Mouse (Mus musculus) induced T-regulatory cell, adult 2 months (primary cell): ENCODE measurements at regions not wholly inside any gene's neighbourhood (a gene's known extent, or its start where the extent isn't known, plus 50 kb on each side); places are given as distances from the start of the nearest gene placed in this dataset.
A peak's percentile ranks its signal among the peaks of the same experiment; 100 is the strongest.

ENCODE experiments used
- DNase-seq: peaks from one replicate; pipeline ENCODE4 v3.0.0-alpha.2; 2012; ENCODE audit warnings: low read depth

DNA sequence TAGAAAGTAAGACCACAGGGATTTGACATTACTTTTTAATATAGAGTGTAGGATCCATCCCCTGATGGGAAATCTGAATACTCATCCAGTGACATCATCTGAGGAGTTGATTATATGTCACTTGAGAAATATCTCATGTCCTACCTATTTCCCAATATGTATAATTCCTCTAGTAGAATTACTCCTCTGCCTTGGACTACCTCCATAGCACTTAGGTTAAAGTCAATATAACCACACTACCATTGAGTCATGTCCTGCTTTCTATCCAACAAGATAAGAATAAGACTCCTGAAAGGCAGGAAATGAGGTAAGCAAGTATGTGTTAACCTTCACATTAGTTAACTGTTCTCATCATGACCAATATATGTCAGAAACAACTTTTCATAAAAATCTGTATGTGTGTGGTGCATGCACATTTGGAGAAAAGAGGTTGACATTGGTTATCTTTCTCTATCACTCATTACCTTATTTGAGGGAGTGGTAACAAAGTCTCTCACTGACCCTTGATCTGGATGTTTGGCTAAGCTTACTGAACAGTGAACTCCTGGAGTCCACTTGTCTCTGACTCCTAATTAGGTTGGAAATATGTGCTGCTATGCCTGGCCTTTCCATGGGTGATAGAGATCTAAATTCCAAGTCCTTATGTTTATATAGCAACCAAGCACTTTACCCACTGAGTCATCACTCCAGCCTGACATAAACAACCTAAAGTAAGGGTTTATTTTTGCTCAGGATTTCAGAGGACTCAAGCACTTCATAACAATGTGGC lies 292.0 kb upstream of the Pitrm1 start:
- DNase-seq = no peak

DNA sequence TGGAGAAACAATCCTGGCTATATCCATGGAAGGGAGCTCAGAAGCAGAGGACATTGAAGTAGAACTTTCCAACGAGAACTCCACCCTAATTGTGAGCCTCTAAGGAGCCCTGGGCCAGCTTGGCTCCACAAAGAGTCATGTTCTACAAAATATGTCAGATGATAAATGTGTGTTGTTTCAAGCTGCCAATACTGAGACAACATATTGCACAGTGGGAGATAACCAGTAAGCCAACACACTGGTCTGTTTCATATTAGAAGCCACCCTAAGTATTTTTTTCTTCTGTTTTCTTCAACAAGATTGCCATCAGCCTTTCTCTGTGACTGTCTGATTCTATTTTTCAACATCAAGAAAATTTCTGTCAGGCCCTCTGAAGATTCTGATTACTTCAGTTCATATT lies 289.5 kb upstream of the Pitrm1 start:
- no peak for DNase-seq

DNA sequence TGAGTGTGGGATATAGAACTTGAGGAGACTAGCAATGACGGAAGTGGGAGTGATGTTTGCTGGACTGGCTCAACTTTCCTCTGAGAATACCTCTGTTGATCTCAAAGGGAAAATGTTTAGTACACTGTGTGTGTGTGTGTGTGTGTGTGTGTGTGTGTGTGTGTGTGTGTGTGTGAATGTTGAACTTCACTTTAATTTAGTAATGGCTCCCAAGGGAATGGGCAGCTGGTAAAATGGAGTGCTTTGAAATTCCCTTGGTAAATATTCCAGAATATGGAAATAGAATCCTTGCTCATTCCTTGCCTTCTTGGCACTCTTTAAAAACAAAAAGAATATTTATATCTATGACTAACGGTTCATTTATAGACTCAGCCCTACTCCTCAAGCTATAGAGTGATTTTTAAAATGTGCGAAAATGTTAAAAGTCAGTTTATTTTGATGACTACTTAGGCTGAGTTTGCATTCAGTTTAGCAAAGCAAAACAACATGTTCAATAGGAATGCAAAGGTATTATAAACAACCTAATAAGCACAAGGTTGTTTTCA lies 287.6 kb upstream of the Pitrm1 start:
- no peak for DNase-seq

DNA sequence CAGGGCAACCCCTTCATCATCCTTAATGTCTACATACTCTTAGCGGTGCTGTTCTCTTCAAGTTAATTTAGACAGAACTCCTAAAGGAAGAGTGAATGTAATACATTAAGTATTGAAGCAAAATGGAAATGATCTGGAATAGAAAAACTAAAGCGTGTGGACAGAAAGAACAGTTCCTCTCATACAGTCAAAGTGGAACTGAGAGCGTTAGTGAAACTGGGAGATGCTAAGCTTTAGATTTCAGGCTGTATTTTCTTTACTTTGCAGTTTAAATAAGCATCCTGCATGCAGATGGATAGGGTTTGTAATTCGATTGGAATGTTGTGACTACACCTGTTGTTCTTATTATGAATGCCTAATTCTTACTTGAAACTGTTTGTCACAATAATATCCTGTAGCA lies 286.5 kb upstream of the Pitrm1 start:
- DNase-seq = no peak

DNA sequence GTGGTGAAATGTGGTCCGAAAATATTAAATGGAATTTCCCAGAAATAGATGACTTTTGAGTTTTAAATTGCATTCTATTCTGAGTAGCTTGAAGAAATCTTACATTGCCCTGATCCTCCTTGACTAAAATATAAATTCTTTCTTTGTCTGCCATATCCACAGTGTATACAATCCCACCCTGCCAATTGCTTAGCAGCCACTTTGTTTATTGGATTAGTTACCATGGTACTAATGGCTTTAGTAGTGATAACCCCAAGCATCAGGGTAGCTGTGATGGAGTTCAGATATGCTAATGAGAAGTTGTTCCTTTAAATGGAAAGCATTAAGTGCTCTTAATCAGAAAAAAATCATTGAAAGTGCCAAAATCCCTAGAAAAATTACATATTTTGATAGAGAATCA lies 277.4 kb upstream of the Pitrm1 start:
- no peak for DNase-seq

DNA sequence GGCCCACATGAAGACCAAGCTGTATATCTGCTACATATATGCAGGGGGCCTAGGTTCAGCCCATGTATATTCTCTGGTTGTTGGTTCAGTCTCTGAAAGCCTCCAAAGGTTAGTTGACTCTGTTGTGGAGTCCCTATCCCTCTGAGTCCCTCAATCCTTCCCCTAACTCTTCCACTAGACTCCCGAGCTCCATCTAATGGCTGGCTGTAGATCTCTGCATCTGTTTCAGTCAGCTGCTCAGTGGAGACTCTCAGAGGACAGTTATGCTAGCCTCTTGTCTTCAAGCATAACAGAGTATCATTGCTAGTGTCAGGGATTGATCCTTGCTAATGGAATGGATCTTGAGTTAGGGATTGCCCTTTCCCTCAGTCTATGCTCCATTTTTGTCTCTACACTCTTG lies 275.0 kb upstream of the Pitrm1 start:
- no peak for DNase-seq

DNA sequence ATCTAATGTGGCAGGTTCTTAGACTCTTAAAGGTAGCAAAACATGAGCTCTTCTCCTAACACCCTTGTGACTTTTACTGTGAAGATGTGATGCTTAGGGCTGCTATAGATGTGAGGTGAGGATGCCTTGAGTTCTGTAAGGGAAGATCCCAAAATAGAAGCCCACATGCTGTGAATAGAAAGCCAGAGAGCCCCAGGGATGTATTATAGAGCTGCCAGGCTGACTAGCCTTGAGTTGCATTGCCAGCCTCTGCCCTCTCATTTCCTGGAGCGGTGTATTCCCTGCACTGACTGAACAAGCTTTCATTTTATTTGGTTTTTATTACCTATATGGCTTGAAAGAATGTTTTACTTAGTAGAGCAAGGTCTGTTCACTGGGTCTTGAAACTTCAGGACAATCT lies 267.9 kb upstream of the Pitrm1 start:
- DNase-seq = no peak

DNA sequence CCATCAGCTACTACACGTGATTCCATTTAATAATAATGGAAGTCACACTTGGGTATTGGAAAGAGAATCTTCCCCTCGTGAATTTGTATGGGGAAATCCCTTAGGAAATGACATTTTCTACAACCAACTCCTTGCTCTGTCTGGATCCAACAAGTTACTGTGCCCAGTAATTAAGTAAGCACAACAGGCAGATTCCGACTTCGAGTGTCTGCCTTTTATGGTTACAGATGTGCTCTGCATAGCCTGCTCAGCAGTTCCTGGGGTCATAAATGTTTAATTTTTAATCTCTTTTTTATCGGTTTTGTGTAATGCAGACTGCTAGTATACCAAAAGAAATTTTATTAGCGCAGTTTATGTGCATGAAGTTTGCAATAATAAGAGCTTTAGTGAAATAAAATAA lies 259.8 kb upstream of the Pitrm1 start:
- no peak for DNase-seq

DNA sequence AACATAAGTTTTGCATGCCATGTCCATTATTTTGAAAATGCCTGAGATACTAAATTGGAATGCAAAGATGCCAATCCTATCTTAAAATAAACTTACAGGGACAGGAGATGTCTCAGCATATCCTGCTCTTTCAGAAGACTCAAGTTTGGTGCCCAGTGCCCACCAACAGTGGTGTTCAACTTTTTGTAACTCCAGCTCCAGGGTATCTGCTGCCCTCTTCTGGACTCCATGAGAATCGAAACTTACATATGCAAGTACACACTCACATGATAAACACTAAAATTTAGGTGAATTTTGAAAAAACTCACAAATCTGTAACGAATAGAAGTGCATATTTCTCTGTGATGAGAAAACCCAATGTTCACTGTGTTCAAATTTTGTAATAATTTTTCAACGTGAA lies 255.9 kb upstream of the Pitrm1 start:
- DNase-seq = peak; percentile 52

DNA sequence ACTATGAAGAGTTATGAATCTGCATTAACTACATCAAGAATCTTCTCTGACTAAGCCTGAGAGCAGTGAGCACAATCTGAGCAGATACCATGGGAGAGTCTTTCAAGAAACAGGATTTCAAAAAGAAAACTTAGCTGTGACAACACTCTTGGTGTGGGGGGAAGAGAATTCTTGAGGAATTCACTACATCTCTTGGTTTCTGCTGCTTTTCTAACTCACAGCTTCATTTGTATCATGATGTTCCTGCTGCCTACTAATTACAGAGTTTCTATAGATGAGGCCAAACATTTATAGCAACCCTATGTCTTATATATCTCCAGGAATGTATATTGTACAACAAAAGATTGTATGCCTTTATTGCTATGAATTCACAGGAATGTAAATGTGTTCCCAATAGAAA lies 242.2 kb upstream of the Pitrm1 start:
- DNase-seq = no peak

DNA sequence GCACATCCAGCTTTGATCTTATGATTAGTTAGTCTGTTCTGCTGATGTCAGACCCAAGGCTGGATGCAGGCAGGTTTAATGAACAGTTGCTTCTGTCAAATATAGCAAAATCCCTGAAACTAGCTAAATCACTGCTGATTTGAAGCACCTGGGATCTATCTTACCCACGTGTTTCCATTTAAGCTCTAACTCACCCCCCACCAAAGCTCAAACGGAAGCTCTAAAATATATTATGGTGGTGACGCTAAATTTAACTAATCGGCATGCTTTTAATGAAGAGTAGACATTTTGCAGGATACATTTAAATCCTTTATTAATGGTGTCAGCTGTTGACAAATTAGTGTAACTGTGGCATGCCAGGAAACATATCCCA lies 241.3 kb upstream of the Pitrm1 start:
- DNase-seq = no peak

DNA sequence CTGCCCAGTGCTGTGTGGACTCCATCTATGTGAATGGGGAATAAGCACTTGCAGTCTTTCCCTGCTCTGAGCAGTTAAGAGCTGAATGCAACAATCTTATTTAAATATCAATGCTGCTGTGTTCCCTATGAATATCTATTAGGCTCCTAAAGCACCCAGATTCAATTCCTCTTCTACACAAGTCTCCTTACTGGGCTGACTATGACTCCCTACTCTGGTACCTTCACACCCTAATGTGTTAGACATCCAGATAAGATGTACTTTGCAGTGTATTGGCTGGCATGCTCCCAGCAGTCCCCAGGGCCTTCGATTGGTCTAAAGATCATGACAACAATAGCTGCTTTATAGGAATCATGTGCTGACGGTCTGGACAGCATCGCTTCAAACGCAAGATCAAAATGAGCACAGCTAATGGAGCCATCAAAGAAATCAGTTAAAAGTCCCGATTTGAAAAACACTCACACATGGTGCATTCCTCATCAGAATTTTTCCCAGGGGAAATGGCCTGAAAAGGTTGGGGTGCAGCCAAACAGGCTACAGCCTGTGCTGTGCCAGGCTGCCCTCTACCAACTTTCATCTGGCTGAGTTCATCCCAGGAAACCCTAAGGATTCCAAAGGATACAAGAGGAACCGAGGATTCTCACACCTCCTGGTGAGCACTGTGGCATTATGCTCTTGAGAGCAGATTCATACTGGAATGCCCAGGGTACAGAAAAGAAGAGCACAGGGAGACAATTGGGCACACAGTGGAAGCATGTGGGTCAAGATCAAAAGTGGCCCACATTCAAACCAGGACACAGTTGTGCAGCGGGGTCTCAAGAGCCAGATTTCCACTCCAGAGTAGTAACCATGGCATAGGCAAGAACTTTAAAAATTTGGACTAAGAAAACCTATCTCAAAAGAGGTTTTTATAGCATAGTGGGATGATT lies 240.7 kb upstream of the Pitrm1 start:
- no peak for DNase-seq

DNA sequence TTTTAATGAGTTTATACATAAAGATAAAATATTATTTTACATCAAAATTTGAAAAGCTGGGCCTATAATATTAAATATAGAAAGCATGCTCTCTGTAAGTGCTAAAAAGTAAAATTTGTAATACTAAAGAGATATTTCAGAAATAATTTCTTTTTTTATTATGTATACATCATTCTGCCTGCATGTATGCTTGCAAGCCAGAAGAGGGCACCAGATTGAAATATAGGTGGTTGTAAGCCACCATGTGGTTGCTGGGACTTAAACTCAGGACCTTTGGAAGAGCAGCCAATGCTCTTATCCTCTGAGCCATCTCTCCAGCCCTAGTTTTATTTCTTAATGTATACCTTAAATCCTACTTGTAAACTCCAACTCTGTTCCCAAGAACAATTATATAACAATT lies 231.7 kb upstream of the Pitrm1 start:
- no peak for DNase-seq

DNA sequence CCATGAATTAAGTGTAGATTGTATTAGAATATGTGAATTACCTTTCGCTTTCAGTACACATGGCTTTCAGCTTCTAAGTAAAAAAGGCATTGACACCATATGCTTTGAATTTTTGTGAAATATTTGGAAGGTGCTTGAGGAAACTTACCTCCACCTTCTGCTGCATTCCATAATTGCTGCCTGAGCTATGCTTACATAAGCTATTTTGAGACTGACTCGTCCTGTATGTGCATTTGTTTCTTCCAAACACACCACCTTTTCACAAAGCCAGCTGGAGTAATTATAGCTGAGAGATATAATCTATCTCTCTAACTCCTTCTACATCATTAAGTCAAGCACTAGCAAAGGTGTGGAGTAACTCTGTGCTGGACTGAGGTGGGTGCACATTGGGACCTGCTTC lies 224.0 kb upstream of the Pitrm1 start:
- DNase-seq = no peak

DNA sequence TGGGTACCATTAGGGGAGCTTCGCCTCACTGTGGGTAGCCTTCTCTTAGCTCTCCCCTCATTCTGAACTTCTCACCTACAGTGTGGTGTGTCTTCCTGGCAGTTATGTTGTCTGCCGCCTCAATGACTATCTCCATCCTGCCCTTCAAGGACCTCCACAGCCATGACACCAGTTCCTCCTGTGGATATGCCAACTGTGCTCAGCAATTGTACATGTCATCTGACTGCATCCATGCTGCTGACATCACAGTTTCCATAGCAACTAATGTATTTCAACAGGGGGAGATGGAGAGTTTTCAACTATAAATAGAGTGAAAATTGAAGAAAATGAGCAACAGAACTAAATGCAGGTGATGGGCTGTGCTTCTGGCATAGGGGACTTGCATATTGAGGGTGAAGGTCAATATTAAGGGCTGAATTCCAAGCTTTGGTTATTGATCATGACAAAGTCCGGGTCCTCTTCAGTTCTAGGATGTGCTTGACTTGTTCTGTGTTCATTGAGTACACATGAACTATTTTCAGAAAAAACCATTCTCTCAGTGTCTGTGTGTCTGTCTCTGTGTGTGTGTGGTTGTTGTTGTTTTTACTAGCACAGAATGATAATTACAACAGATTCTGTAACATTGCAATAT lies 217.5 kb upstream of the Pitrm1 start:
- no peak for DNase-seq

DNA sequence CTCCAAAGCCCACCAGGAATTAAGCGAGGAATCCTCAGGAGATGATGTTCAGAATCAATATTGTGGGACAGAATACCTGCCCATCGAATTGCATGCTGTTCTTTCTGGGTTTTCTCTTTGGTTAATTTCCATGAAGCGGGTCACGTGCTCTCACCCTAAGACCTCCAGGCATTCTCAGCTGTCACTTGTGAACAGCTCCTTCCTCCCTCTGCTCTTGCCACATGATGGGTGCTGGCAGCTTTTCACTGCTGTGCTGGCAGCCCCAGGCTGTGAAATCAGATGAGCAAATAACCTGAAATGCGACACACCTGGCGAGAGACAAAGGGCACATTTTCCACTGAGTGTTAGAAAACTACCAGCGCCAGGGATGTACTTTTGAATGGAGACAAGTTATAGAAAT lies 207.8 kb upstream of the Pitrm1 start:
- DNase-seq = no peak

DNA sequence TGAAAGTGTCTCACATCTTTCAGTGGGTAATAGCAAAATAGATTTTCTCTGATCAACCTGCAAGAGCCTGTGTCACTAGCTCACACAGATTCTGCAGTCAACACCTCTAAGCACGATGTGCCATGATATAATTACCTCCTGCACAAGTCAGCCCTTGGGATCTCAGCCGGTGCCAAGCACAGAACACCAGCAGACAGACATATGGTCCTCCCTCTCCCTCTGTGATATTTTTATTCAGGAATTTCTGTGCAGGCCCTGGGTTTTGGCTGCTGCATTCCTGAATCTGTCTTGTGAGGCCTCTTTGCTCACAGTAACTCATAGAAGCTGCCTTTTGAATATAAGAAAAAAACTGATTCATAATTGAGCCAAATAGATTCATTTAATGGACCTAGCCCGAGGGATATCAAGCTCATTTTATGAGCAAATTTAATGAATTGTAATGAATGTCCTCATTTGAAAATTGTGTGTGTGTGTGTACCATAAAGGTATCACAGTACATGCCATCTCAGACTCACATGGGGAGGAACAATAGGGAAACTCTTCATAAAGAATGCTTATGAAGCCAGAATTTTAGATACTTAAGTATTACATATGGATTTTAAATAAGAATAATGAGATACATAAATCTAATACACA lies 206.7 kb upstream of the Pitrm1 start:
- no peak for DNase-seq

DNA sequence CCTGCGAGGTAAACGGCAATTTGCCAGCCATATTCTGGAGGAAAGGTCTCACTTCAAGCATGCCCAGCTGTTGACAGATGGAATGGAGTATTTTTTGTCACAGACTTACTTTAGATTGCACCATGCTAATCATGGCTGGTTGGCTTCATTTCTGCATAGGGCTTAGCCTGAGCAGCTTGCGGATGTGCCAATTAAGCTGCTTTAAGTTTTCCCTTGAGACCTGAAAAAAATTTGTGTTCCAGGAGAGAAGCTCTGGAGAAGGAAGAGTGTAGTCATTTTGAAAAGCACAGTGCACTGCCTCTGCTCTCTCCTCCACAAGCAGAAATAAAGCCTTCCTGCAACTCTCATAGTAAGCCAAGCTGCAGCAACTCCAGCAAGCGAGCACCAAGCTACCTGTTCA lies 182.8 kb upstream of the Pitrm1 start:
- DNase-seq = no peak

DNA sequence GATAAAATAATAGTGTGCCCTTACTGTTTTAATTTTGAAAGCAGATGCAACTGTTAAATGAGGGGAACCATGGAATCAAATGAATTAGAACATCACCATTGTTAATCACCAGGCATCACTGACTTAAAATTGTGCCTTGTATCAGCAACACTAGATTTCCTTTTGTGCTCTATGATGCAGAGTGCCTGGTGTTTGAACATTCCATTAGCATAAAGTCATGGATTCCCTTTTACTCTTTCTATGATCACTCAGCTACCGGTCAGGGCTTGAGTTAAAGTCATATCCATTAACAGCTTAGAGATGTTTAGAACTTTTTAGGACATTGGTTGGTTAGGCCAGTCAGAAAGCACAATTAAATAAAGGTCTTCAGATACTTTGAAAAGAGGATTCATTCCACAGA lies 180.3 kb upstream of the Pitrm1 start:
- DNase-seq = no peak

DNA sequence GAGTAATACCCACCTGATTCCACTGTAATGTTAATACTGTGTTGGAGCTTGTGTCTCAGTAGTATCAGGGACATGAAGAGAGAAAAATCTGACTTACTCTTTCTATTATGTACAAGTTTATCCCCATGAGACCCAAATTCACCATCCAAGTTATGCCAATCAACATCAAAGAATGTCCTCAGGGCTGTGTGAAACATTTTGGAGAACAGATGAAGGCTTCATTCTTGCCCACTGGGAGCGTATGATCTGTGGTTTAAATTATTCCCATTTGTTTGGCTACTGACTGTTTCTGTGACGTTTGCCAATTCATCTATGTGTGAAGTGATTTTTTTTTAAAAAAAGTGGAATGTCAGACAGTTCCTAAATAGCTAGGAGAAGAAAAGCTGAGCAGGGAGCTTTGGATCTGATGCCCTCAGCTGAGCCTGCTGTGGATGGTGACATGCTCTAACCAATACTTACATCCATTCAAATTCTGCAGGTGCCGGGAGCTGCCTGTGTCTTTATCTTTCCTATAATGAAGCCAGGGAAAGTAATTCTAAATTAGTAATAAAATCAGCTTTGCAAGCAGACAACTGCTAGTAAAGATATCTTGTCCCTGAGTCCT lies 173.3 kb upstream of the Pitrm1 start:
- no peak for DNase-seq

DNA sequence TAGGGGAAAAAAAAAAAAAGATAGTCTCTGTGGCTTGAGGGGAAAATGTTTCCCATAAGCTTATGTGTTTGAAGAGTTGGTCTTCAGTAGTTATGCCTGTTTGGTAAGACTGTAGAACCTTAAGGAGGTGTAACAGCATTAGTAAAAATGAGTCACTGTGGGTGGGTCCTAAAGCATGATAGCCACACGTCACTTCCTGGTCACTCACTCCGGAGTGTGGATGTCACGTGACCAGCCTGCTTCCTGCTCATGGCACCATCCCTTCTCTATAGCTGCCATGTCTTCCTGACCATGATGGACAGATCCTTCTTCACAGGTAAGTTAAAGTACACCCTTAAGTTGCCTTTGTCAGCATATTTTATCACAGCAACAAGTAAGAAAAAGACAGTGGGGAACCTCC lies 170.0 kb upstream of the Pitrm1 start:
- DNase-seq = no peak
